Mouse (Mus musculus): Measurements from ENCODE around the gene Ctcfl.

- TF ChIP-seq EP300 (IDR thresholded peaks at IDR 0.05; ENCODE audit: low read depth): no peak
- TF ChIP-seq CTCF (IDR thresholded peaks at IDR 0.05; ENCODE audit: low read depth): no peak
Observed at GRCm38 (mm10) chr2:173063219-173063618, 56.1 kb downstream of the Ctcfl start.
